Mouse (Mus musculus): Measurements from ENCODE around the gene Znrf4. TPM values are rescaled to one million over a fixed set of nuclear protein-coding genes. Genes with fewer than 3 reads are reported as not detected.
A peak's percentile ranks its signal among the peaks of the same experiment; 100 is the strongest.

Znrf4 gene
- polyA plus RNA-seq, 1 experiment from 2014 or later, result not detected

GRCm38 (mm10) chr17:56536192-56536591, 24.0 kb upstream of the Znrf4 start:
- ATAC-seq (ENCODE audit: insufficient read depth), result no peak

GRCm38 (mm10) chr17:56524943-56525342, 12.7 kb upstream of the Znrf4 start:
- H3K9ac ChIP-seq, result no peak overlapping the region
- H3K4me1 ChIP-seq (replicated peaks), result no peaks in the 10 kb centered on the region
- no peaks in the 10 kb centered on the region for H3K36me3 ChIP-seq (replicated peaks)
- no peaks in the 10 kb centered on the region for H3K27me3 ChIP-seq
- no peak overlapping the region for H3K4me2 ChIP-seq
- 31% methylated on average over 4 of the region's 4 CpGs for WGBS (ENCODE audit: insufficient replicate concordance)
- no peaks in the 10 kb centered on the region for H3K9me3 ChIP-seq (replicated peaks)
- no peak for ATAC-seq (ENCODE audit: insufficient read depth)
- H3K27ac ChIP-seq (replicated peaks), result no peak overlapping the region
- H3K4me3 ChIP-seq (replicated peaks), result no peak overlapping the region

More at GRCm38 (mm10) chr17:56536192-56536591, 24.0 kb upstream of the Znrf4 start:
- WGBS (ENCODE audit: insufficient replicate concordance), result 48% methylated on average over 14 of the region's 14 CpGs
- H3K9me3 ChIP-seq (replicated peaks), result no peaks in the 10 kb centered on the region
- H3K27ac ChIP-seq (replicated peaks), result no peak overlapping the region
- no peak overlapping the region for H3K4me3 ChIP-seq (replicated peaks)
- H3K9ac ChIP-seq, result no peak overlapping the region
- no peaks in the 10 kb centered on the region for H3K4me1 ChIP-seq (replicated peaks)
- no peaks in the 10 kb centered on the region for H3K36me3 ChIP-seq (replicated peaks)
- no peak overlapping the region for H3K4me2 ChIP-seq
- H3K27me3 ChIP-seq, result peaks cover 17% of the 10 kb centered on the region; the same call in 1 of the 2 replicates

GRCm38 (mm10) chr17:56522744-56523143, 10.5 kb upstream of the Znrf4 start:
- ATAC-seq (ENCODE audit: insufficient read depth), result no peak
- WGBS (ENCODE audit: insufficient replicate concordance), result 32% methylated on average over 1 of the region's 1 CpGs

GRCm38 (mm10) chr17:56515690-56516410, 3.6 kb upstream of the Znrf4 start:
- ATAC-seq (ENCODE audit: insufficient read depth), result no peak

More at GRCm38 (mm10) chr17:56522744-56523143, 10.5 kb upstream of the Znrf4 start:
- Histone ChIP-seq H3K4me2 (no peak overlapping the region), H3K36me3 (replicated peaks) (no peaks in the 10 kb centered on the region), H3K9ac (no peak overlapping the region), H3K4me1 (replicated peaks) (no peaks in the 10 kb centered on the region), H3K4me3 (replicated peaks) (no peak overlapping the region), H3K9me3 (replicated peaks) (no peaks in the 10 kb centered on the region), H3K27me3 (no peaks in the 10 kb centered on the region), H3K27ac (replicated peaks) (no peak overlapping the region)

GRCm38 (mm10) chr17:56514916-56515315, 2.7 kb upstream of the Znrf4 start:
- peaks cover 14% of the 10 kb centered on the region; the same call in 1 of the 2 replicates for H3K4me1 ChIP-seq (replicated peaks)
- no peak overlapping the region for H3K4me2 ChIP-seq
- H3K27ac ChIP-seq (replicated peaks), result no peak overlapping the region
- no peak overlapping the region for H3K4me3 ChIP-seq (replicated peaks)
- no peaks in the 10 kb centered on the region for H3K9me3 ChIP-seq (replicated peaks)
- peaks cover 72% of the 10 kb centered on the region for H3K27me3 ChIP-seq
- ATAC-seq (ENCODE audit: insufficient read depth), result no peak
- H3K9ac ChIP-seq, result no peak overlapping the region
- WGBS (ENCODE audit: insufficient replicate concordance), result 38% methylated on average over 12 of the region's 12 CpGs
- no peaks in the 10 kb centered on the region for H3K36me3 ChIP-seq (replicated peaks)

More at GRCm38 (mm10) chr17:56515690-56516410, 3.6 kb upstream of the Znrf4 start:
- WGBS (ENCODE audit: insufficient replicate concordance), result 14% methylated on average over 13 of the region's 13 CpGs
- Histone ChIP-seq H3K9me3 (replicated peaks) (no peaks in the 10 kb centered on the region), H3K4me3 (replicated peaks) (no peak overlapping the region), H3K27me3 (peaks cover 62% of the 10 kb centered on the region), H3K27ac (replicated peaks) (no peak overlapping the region), H3K9ac (no peak overlapping the region), H3K4me2 (no peak overlapping the region), H3K4me1 (replicated peaks) (peaks cover 12% of the 10 kb centered on the region; the same call in 1 of the 2 replicates), H3K36me3 (replicated peaks) (no peaks in the 10 kb centered on the region)

- Histone ChIP-seq H3K27me3 (peaks cover 77% of the 10 kb centered on the region), H3K4me1 (replicated peaks) (peaks cover 14% of the 10 kb centered on the region; the same call in 1 of the 2 replicates), H3K4me2 (no peak overlapping the region), H3K4me3 (replicated peaks) (no peak overlapping the region), H3K9me3 (replicated peaks) (no peaks in the 10 kb centered on the region), H3K9ac (no peak overlapping the region), H3K36me3 (replicated peaks) (no peaks in the 10 kb centered on the region), H3K27ac (replicated peaks) (no peak overlapping the region)
- no peak for ATAC-seq (ENCODE audit: insufficient read depth)
These were observed 2.1 kb upstream of the Znrf4 start for GRCm38 (mm10) chr17:56514330-56514729.

GRCm38 (mm10) chr17:56511707-56512090, 532 bp downstream of the Znrf4 start:
- Histone ChIP-seq H3K27me3 (peaks cover 86% of the 10 kb centered on the region), H3K27ac (replicated peaks) (no peak overlapping the region), H3K9ac (no peak overlapping the region), H3K36me3 (replicated peaks) (no peaks in the 10 kb centered on the region), H3K4me1 (replicated peaks) (peaks cover 26% of the 10 kb centered on the region), H3K9me3 (replicated peaks) (no peaks in the 10 kb centered on the region), H3K4me2 (peak overlapping the region; percentile 35), H3K4me3 (replicated peaks) (no peak overlapping the region)
- 27% methylated on average over 29 of the region's 29 CpGs for WGBS (ENCODE audit: insufficient replicate concordance)
- ATAC-seq (ENCODE audit: insufficient read depth), result no peak

- Histone ChIP-seq H3K4me1 (replicated peaks) (peaks cover 28% of the 10 kb centered on the region), H3K4me2 (peak overlapping the region; percentile 35), H3K36me3 (replicated peaks) (no peaks in the 10 kb centered on the region), H3K9me3 (replicated peaks) (no peaks in the 10 kb centered on the region), H3K27me3 (peaks cover 80% of the 10 kb centered on the region), H3K4me3 (replicated peaks) (peak overlapping the region; percentile 18; the same call in 1 of the 2 replicates), H3K9ac (no peak overlapping the region), H3K27ac (replicated peaks) (no peak overlapping the region)
- no peak for ATAC-seq (ENCODE audit: insufficient read depth)
- 8% methylated on average over 60 of the region's 60 CpGs for WGBS (ENCODE audit: insufficient replicate concordance)
These were observed 1.1 kb downstream of the Znrf4 start for GRCm38 (mm10) chr17:56510970-56511706.

- H3K9me3 ChIP-seq (replicated peaks), result no peaks in the 10 kb centered on the region
- H3K36me3 ChIP-seq (replicated peaks), result no peaks in the 10 kb centered on the region
- WGBS (ENCODE audit: insufficient replicate concordance), result 21% methylated on average over 27 of the region's 27 CpGs
- peaks cover 74% of the 10 kb centered on the region for H3K27me3 ChIP-seq
- no peak for ATAC-seq (ENCODE audit: insufficient read depth)
- H3K4me3 ChIP-seq (replicated peaks), result no peak overlapping the region
- H3K9ac ChIP-seq, result no peak overlapping the region
- H3K4me1 ChIP-seq (replicated peaks), result peaks cover 23% of the 10 kb centered on the region
- 0 out of 2 replicates have a peak overlapping the region, but pooled peaks have one; percentile 18 for H3K4me2 ChIP-seq
- no peak overlapping the region for H3K27ac ChIP-seq (replicated peaks)
These were observed 1.7 kb downstream of the Znrf4 start for GRCm38 (mm10) chr17:56510473-56510969.

- peak overlapping the region; percentile 18; the same call in 1 of the 2 replicates for H3K4me2 ChIP-seq
- H3K27me3 ChIP-seq, result peaks cover 68% of the 10 kb centered on the region
- ATAC-seq (ENCODE audit: insufficient read depth), result no peak
- WGBS (ENCODE audit: insufficient replicate concordance), result 7% methylated on average over 33 of the region's 37 CpGs
- H3K4me3 ChIP-seq (replicated peaks), result no peak overlapping the region
- no peaks in the 10 kb centered on the region for H3K36me3 ChIP-seq (replicated peaks)
- no peak overlapping the region for H3K27ac ChIP-seq (replicated peaks)
- no peak overlapping the region for H3K9ac ChIP-seq
- H3K4me1 ChIP-seq (replicated peaks), result peaks cover 23% of the 10 kb centered on the region
- H3K9me3 ChIP-seq (replicated peaks), result no peaks in the 10 kb centered on the region
These were observed 2.3 kb downstream of the Znrf4 start for GRCm38 (mm10) chr17:56509707-56510472.

All from liver, embryonic 15.5 days (tissue).